Mouse (Mus musculus) midbrain, embryonic 15.5 days (tissue): ENCODE measurements at regions not wholly inside any gene's neighbourhood (a gene's known extent, or its start where the extent isn't known, plus 50 kb on each side); places are given as distances from the start of the nearest gene placed in this dataset.
"Not testable (repeated sequence)": the region's sequence is repeated elsewhere in the genome, so short reads cannot be mapped to it uniquely, and the experiment has no call there.

ENCODE experiments used
- ATAC-seq: fragments of 200-750 bp; cut with Nextera tagmentation; replicated peaks from 2 replicates; pipeline ENCODE4 v1.8.0; 2017; ENCODE audit warnings: moderate TSS enrichment
- H3K27ac ChIP-seq: fragments of 300-500 bp; sonication (generic); 2 replicates; pipeline ENCODE4 v1.5.1; 2015; ENCODE audit warnings: mild to moderate bottlenecking, inconsistent platforms
- H3K27me3 ChIP-seq: fragments of 300-500 bp; sonication (generic); replicated peaks from 2 replicates; pipeline ENCODE4 v1.6.1; 2015; ENCODE audit warnings: inconsistent platforms
- H3K36me3 ChIP-seq: fragments of 300-500 bp; sonication (generic); replicated peaks from 2 replicates; pipeline ENCODE4 v1.6.1; 2015; ENCODE audit warnings: inconsistent platforms
- H3K4me1 ChIP-seq: fragments of 300-500 bp; sonication (generic); 2 replicates; pipeline ENCODE4 v1.6.1; 2015; ENCODE audit warnings: inconsistent platforms
- H3K4me2 ChIP-seq: fragments of 300-500 bp; sonication (generic); 2 replicates; pipeline ENCODE4 v1.6.1; 2015; ENCODE audit warnings: inconsistent platforms, mild to moderate bottlenecking, moderate library complexity
- H3K4me3 ChIP-seq: fragments of 300-500 bp; sonication (generic); 2 replicates; pipeline ENCODE4 v1.5.1; 2015; ENCODE audit warnings: mild to moderate bottlenecking, inconsistent platforms
- H3K9ac ChIP-seq: fragments of 300-500 bp; sonication (generic); 2 replicates; pipeline ENCODE4 v1.6.1; 2015; ENCODE audit warnings: mild to moderate bottlenecking, inconsistent platforms
- H3K9me3 ChIP-seq: fragments of 300-500 bp; sonication (generic); 2 replicates; pipeline ENCODE4 v1.6.1; 2016; ENCODE audit warnings: inconsistent platforms
- WGBS: fragments of 180-500 bp; shearing (Covaris S2); methylation state at CpG from one replicate; pipeline ENCODE4 v1.1.7; 2015; ENCODE audit warnings: mixed read lengths; 5-methylcytosine and 5-hydroxymethylcytosine counted together

DNA sequence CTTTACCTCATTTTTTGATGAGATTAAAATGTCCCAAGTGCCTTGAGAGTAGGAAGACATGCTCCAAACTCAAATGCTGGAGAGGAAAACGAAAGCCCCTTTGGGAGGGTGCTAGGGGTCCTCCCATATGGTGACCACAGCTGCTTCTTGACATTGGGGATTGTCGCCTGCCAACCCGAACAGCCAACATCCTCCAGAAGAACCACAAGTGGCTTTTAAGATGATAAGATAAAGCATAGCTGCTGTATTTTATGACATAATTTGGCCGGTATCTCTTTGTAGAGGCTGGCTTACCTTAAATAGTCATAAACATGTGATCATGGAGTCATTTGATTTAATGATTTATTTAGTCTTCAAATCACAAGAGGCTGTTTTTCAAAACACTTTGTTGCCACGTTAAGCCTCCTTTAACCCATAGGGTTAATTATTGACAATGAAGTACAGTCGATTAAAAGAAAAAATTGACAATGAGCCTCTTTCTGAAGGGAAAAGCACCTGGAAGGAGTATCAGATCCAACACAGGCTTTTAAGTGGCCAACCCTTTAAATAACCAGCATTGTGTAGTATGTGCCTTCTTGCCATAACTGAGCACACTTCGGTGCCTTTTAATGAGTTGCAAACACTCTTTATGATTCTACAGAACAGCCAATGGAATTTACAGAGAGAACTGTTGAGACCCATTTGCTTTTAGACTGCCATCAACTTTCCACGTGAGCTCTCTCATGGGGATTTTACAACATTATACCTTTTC, 76.1 kb upstream of the Cdk6 start:
- WGBS, result 88% methylated on average over 8 of the region's 8 CpGs
- not testable (repeated sequence) for H3K4me2 ChIP-seq, H3K9ac ChIP-seq, H3K4me3 ChIP-seq, ATAC-seq, H3K9me3 ChIP-seq, H3K4me1 ChIP-seq, H3K36me3 ChIP-seq, H3K27me3 ChIP-seq, H3K27ac ChIP-seq

DNA sequence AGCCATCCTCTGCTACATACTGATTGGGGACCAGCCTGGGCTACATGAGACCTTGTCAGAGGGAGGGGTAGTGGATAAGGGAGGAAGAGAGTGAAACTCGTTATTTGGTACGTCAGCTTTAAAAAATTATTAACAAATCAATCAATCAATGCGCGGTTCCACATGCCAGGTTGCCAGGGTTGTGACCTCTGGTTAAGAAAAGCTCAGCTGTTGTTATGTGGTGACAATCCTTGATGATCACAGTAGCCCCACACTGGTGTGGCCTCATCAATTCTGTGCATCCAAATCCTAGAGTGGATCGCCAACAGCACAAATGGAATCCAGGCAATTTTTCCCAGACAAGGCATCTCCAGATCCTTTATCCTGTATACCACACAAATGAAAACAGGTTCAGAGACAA, 74.3 kb upstream of the Cdk6 start:
- no peak overlapping the region for H3K4me2 ChIP-seq
- ATAC-seq, result no peak
- H3K9me3 ChIP-seq, result no peaks in the 10 kb centered on the region
- H3K9ac ChIP-seq, result no peak overlapping the region
- no peak overlapping the region for H3K27ac ChIP-seq
- no peaks in the 10 kb centered on the region for H3K36me3 ChIP-seq
- H3K27me3 ChIP-seq, result no peaks in the 10 kb centered on the region
- H3K4me1 ChIP-seq, result no peaks in the 10 kb centered on the region
- 94% methylated on average over 5 of the region's 5 CpGs for WGBS
- H3K4me3 ChIP-seq, result no peak overlapping the region

DNA sequence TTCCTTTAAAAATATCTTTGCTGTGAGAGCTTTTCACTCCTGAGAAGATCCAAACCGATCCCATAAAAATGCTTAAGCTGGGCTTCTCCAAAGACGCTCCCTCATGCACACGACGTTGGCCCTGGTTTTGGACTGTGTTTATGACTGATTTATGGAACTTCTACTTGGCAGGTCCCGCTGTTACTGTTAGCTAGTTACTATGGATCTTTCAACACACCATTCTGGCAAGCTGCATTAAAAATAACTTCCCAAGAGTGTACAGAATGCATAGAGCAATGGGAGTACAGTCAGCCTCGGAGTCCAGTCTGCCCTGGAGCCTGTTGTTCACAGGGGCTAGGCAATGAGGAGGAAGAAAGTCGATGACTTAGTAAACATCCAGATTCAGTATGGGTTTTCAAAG, 71.5 kb upstream of the Cdk6 start:
- H3K4me1 ChIP-seq, result no peaks in the 10 kb centered on the region

DNA sequence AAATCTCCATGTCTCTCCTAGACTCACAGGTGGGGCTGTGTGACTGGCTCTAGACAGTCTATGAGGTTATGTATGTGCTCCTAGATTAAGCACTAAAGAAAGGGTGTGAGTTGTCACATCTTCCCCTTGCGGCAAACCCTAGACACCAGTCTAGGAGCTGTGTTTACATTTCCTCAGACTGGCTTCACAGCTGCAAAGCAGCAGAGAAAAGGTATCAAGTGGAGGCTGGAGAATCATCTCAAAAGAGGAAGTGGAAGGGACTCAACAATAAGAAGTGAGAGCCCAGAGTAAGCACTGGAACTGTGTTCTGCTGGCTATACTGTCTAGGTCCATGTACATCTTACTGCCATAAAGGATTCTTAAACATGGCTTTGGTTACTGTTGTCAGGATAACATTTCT, 68.1 kb upstream of the Cdk6 start:
- H3K27ac ChIP-seq, H3K4me1 ChIP-seq, H3K4me2 ChIP-seq, ATAC-seq, H3K36me3 ChIP-seq, H3K4me3 ChIP-seq, H3K9ac ChIP-seq, H3K27me3 ChIP-seq, H3K9me3 ChIP-seq: not testable (repeated sequence)
- WGBS, result 86% methylated on average over 1 of the region's 1 CpGs

More for the DNA sequence above, 71.5 kb upstream of the Cdk6 start:
- no peaks in the 10 kb centered on the region for H3K9me3 ChIP-seq
- no peak overlapping the region for H3K27ac ChIP-seq
- no peaks in the 10 kb centered on the region for H3K36me3 ChIP-seq
- no peak overlapping the region for H3K4me2 ChIP-seq
- no peak overlapping the region for H3K9ac ChIP-seq
- 90% methylated on average over 7 of the region's 7 CpGs for WGBS
- H3K27me3 ChIP-seq, result no peaks in the 10 kb centered on the region
- no peak for ATAC-seq
- H3K4me3 ChIP-seq, result no peak overlapping the region

DNA sequence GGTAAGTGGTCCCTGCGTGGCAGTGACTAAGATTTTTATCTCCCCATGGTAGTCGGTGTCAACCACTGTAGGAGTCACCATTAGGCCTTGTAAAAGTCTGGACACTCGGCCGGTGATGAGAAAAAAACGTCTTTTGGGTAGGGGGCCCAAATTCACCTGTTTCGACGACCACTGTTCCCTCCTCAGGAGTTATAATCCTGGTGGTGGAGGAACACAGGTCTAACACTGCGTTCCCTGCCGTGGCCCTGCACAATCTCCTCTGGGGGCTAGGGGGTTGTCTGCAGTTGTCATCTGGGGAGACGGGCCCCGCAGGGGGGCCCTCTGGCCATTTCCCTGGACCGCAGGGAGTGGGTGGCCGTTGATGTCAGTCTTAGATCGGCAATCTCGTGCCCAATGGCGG, 64.0 kb upstream of the Cdk6 start:
- WGBS, result 93% methylated on average over 16 of the region's 16 CpGs
- not testable (repeated sequence) for H3K4me1 ChIP-seq, ATAC-seq, H3K27me3 ChIP-seq, H3K4me2 ChIP-seq, H3K9me3 ChIP-seq, H3K36me3 ChIP-seq, H3K27ac ChIP-seq, H3K9ac ChIP-seq, H3K4me3 ChIP-seq

DNA sequence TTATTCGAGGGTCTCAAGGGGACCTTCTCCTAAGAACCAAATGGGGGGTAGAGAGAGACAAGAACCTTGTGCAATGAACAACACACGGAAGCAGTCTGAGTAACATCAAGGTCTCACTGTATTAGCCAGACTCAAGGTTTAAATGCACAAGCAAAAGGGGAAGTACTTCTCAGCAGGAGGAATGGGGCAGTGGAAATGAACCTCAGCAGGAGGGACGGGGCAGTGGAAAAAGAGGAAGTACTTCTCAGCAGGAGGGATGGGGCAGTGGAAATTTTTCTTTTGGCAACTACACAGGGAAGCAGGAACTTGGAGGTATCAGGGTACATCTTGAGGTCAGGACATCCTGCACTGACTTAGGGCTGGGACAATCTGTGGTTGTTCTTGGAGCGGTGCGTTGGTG, 62.3 kb upstream of the Cdk6 start:
- H3K9me3 ChIP-seq, H3K4me1 ChIP-seq, H3K9ac ChIP-seq, H3K27me3 ChIP-seq, H3K27ac ChIP-seq, H3K4me3 ChIP-seq, ATAC-seq, H3K4me2 ChIP-seq, H3K36me3 ChIP-seq: not testable (repeated sequence)
- WGBS, result 86% methylated on average over 5 of the region's 5 CpGs

DNA sequence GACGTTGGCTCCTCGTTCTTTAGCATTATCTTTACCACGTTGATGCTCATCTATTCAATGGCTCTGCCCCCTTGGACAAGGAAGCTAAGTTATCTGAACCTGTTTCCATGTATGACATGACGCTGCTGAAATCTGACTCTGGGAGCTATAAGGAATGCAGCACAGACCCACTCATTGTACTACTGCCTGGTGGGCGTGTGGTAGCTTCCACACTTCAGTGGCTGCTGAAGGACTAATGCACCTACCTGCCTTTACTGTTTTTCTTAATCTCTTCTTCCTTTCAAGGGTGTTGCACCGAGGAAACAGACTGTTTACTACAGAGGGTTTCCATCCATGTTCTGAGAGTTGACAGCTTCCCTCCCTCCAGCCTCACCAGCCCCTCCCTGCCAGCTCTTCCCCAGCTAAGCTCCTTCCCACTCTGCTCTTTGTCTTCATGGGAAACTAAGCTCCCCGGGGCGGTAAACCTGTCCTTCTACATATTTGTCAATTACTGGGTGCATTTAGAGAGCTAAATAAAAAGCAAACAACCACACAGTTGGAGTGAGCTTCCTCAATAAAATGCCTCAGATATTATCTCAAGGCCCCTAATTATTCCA, 59.3 kb upstream of the Cdk6 start:
- not testable (repeated sequence) for H3K36me3 ChIP-seq, H3K9me3 ChIP-seq, H3K27me3 ChIP-seq, H3K4me2 ChIP-seq, ATAC-seq, H3K9ac ChIP-seq, H3K4me1 ChIP-seq, H3K27ac ChIP-seq, H3K4me3 ChIP-seq
- 62% methylated on average over 8 of the region's 8 CpGs for WGBS

DNA sequence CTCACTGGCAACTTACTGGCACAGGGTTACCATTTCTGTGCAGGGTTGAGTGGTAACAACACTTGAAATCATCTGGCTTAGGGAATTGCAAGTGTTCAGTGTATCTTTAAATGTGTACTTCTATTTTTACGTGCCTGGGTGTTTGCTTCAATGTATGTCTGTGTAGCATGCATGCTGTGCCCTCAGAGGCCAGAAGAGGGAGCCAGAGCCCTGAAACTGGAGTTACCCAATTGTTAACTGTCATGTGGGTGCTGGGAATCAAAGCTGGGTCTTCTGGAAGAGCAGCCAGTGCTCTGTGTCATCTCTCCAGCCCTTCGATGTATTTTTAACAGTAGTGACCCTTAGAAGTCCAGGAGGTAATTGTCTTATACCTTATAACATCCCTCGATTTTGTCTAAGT, 58.2 kb upstream of the Cdk6 start:
- Histone ChIP-seq H3K36me3 (no peaks in the 10 kb centered on the region), H3K27ac (no peak overlapping the region), H3K4me3 (no peak overlapping the region), H3K27me3 (no peaks in the 10 kb centered on the region), H3K4me2 (no peak overlapping the region), H3K9ac (no peak overlapping the region), H3K9me3 (no peaks in the 10 kb centered on the region), H3K4me1 (no peaks in the 10 kb centered on the region)
- ATAC-seq, result no peak
- 84% methylated on average over 3 of the region's 3 CpGs for WGBS

DNA sequence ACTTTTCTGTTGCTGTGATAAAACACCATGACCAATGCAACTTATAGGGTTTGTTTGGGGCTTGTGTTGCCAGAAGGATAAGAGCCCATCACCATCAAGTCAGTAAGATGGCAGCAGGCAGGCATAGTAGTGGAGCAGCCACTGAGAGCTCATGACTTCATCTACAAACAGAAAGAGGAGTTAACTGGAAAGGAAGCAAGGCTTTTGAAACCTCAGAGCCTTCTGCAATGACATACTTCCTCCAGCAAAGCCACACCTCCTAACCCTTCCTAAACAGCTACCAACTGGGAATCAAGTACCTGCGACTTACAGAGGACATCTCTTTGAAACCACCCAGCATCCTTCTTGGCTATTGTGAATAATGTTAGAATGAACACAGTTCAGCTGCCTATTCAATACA, 57.0 kb upstream of the Cdk6 start:
- not testable (repeated sequence) for H3K36me3 ChIP-seq, H3K27me3 ChIP-seq, H3K9ac ChIP-seq, H3K4me1 ChIP-seq, H3K4me2 ChIP-seq, H3K9me3 ChIP-seq, ATAC-seq, H3K27ac ChIP-seq, H3K4me3 ChIP-seq
- WGBS, result 100% methylated on average over 1 of the region's 1 CpGs

DNA sequence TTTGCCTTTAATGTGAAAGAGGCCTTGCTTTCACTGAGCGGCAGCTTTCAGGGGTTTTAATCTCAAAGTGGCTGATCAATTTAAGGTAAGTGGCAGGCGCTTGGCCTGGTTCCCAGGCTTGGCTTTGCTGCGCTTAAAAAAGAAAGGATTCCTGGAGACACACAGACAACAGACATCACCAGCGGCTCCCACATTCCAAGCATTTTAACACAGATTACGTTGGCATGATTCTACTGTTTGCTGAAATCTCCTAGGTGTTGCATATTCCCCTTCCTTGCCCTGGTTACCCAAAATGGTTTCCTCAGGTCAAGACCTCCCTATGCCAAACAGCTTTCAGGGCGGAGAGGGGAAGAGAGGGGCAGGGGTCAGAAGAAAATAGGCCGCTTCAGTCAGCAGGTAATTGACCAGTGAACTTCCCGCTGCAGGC, 51.3 kb upstream of the Cdk6 start:
- not testable (repeated sequence) for H3K4me2 ChIP-seq, H3K36me3 ChIP-seq, H3K9ac ChIP-seq, H3K9me3 ChIP-seq, H3K27me3 ChIP-seq, H3K27ac ChIP-seq, H3K4me3 ChIP-seq, H3K4me1 ChIP-seq
- WGBS, result 4% methylated on average over 8 of the region's 8 CpGs
- ATAC-seq, result peak; percentile 72
